Mouse (Mus musculus): ENCODE data around the gene Plpp1.
A peak's percentile ranks its signal among the peaks of the same experiment; 100 is the strongest.

Plpp1 gene

GRCm38 (mm10) chr13:112859574-112860134 lies 59.1 kb downstream of the Plpp1 start:
- DNase-seq (ENCODE audit: low spot score in 2 of 2), result no peak

DNA sequence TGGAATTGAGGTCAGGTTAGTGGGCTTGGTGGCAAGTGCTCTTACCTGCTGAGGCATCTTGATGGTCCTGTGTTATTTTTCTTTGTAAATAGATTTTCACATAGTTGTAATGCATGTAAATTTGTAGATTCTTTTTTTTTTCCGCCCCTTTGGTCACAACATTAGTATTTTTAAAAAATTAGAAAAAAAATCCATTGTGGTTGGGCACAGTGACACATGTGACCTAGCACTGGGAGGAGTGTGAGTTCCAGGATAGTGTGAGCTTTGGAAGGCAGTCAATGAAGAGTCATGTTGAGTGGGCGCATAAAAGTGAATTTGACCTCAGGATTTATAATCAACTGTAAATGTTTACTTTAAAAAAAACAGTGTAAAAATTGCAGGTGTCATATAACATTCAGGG lies 59.8 kb downstream of the Plpp1 start:
- no peak for DNase-seq (ENCODE audit: low spot score in 2 of 2)

DNA sequence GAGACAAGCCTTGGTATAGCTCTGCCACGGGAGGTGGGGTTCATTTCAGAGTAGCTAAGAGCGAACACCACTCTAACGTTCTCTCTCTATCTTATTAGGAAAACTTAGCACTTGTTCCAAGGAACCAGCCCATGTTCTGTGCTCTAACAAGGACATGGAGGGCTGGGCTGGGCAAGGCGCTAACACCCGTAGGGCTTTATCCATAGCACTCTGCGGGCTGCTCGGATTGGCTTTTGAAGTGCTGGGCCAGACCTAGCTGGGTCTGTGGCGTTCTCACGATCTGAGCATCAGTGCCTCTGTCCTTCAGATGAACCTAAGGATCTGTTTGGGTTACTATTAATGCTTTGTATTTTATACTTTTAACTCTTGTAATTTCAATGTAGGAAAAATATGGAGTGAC lies 60.3 kb downstream of the Plpp1 start:
- DNase-seq (ENCODE audit: low spot score in 2 of 2), result no peak

- DNase-seq (ENCODE audit: low spot score in 2 of 2), result no peak
Measured at GRCm38 (mm10) chr13:112861825-112862306, 61.3 kb downstream of the Plpp1 start.

DNA sequence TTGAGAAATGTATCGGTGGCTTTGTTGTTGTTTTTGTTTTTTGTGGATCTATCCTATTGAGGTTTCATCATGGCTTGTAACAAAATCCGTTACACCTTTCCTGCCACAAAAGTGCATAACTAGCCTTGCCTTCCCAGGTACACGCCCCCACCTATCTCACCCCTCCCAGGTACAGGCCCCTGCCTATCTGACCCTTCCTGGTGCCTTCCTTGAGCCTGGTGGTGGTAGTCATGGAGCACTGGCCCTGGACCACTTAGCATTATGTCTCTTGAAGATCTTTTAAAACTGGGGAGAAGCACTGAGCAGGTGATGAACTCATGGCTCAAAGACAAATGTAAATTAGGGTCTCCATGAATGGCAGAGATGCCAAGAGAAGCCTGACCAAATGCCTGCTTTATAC lies 61.8 kb downstream of the Plpp1 start:
- no peak for DNase-seq (ENCODE audit: low spot score in 2 of 2)

GRCm38 (mm10) chr13:112862978-112863677 lies 62.5 kb downstream of the Plpp1 start:
- DNase-seq (ENCODE audit: low spot score in 2 of 2), result no peak

DNA sequence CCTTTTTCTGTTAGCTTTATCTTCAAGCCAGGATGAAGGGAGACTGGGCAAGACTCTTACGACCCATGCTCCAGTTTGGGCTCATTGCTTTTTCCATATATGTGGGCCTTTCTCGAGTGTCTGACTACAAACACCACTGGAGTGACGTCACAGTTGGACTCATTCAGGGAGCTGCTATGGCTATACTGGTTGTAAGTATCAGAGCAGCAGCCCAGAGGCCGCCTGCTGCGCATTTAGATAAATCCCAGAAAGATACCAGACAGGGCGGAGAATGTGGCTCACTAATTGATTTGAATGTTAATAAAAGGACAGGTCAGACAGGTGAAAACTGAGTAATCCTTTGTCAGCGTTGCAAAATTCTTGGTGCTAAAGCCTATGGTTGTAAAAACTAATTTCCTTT lies 66.2 kb downstream of the Plpp1 start:
- no peak for DNase-seq (ENCODE audit: low spot score in 2 of 2)

DNA sequence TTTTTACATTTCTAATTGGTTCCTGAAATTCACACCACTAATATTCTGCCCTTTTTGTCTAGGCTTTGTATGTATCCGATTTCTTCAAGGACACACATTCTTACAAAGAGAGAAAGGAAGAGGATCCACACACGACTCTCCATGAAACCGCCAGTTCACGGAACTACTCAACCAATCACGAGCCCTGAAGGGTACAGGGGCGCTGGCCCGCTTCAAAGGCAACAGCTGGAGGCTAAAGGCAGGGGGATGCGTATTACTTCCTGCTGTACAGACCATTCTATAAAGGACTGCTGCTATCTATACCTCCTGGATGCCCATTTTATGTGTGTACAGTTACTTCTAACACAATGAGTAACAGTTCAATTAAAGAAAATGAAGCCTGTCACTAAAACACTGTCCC lies 66.8 kb downstream of the Plpp1 start:
- DNase-seq (ENCODE audit: low spot score in 2 of 2), result no peak

DNA sequence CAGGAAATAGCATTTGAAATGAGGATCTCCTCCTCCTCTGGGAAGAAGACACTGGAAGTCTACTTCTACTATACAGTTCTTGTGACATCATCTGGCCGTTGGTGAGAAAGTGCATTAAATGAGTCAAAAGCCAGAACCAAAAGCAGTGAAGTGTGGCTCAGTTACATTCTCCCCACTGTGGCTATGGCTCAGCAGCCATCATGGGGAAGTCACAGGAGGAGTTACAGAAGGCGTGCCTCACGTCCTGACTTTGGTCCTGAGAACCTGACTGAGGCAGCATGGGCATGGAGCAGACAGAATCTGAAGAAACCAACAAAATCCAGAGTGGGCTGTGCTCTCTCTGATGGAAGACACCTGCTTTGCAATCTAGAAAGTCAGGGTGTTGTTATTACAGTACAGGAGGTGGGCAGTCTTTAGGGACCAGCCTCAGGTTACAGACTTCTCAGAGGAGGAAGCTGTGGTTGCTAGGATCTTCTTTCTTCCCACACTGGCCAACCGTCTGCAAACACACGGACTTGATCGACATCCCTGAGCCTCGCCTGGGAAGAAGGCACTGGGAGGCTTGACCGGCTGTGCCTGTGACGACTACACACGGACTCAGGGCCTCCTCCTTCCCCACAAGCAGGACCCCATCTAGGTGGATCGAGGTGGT lies 69.6 kb downstream of the Plpp1 start:
- DNase-seq (ENCODE audit: low spot score in 2 of 2), result no peak

DNA sequence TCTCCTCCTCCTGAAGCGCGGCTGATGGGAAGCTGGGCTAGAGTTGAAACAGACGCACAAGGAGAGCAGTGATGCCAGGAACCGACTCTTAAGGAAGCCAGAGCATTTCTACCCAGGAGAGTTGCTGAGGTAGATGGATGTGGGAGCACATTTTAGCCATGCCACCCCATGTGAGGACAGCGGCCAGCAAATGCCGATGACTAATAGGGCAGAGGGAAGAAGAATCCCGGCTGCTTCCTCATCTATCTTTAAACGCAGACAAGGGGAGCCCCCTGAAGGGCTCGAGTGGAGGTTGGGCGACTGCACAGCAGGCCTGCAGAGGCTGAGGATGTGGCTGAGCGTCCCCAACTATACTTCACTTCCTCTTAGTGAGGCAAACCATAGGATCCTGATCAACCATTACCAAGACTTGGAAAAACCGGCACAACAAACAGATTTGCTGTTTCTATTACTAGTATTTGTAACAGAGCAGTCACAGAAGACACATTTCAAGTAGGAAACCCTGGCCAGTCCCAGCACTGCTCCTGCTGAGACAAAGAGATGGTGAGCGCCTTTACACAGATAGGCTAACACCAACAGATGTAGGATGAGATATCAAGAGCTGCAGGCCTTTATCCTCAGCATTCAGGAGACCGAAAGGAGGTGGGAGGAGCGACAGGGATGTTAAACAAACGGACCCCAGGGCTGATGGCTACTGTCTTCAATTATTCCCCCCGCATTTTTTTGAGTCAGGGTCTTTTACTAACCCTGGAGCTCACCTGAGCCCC lies 71.1 kb downstream of the Plpp1 start:
- DNase-seq (ENCODE audit: low spot score in 2 of 2), result no peak

- DNase-seq (ENCODE audit: low spot score in 2 of 2), result no peak
Measured at GRCm38 (mm10) chr13:112887234-112887633, 86.6 kb downstream of the Plpp1 start.

- DNase-seq (ENCODE audit: low spot score in 2 of 2), result no peak
Measured at GRCm38 (mm10) chr13:112902176-112902575, 101.6 kb downstream of the Plpp1 start.

GRCm38 (mm10) chr13:112909663-112910062 lies 109.1 kb downstream of the Plpp1 start:
- peak in 1 of 2 experiments; percentile 14 for DNase-seq (ENCODE audit: low spot score in 2 of 2)

- DNase-seq (ENCODE audit: low spot score in 2 of 2), result no peak
Measured at GRCm38 (mm10) chr13:112910434-112910833, 109.8 kb downstream of the Plpp1 start.
